Mouse (Mus musculus): ENCODE results near the gene Dnm3. TPM values are rescaled to one million over a fixed set of nuclear protein-coding genes. Genes with fewer than 3 reads are reported as not detected.

The Dnm3 gene
- 0.72 and 0.76 TPM in 2 replicates for polyA plus RNA-seq (2012; rRNA removed)

GRCm38 (mm10) chr1:162477246-162478209, at the start of gene Dnm3:
Gene Dnm3 (minus strand): TSS chr1:162478034.

GRCm38 (mm10) chr1:161979536-161979935, 498.3 kb downstream of the Dnm3 start, which contains the start of gene 4930558K02Rik:
Gene 4930558K02Rik (minus strand): TSS chr1:161979636.

GRCm38 (mm10) chr1:161968589-161969407, 509.0 kb downstream of the Dnm3 start, which contains the start of gene Pigc:
Gene Pigc (plus strand): TSS chr1:161969186.

Other genes starting within 250 kb of the Dnm3 start
- gene Mettl13, start 70.5 kb upstream of the Dnm3 start, polyA plus RNA-seq (2012; rRNA removed), result 5.0 and 5.5 TPM in 2 replicates
- gene Vamp4, start 92.5 kb upstream of the Dnm3 start, polyA plus RNA-seq (2012; rRNA removed), result 5.9 and 6.6 TPM in 2 replicates
- 0.01 TPM in 1 of 2 replicates, not detected in the other for gene Myoc, start 161.1 kb upstream of the Dnm3 start, polyA plus RNA-seq (2012; rRNA removed)
- not detected in 2 replicates for gene Myocos, start 180.2 kb upstream of the Dnm3 start, polyA plus RNA-seq (2012; rRNA removed)

Measured in liver, embryonic 14 days (tissue).